Mouse (Mus musculus): ENCODE results near the gene S100a16.

GRCm38 (mm10) chr3:90576351-90577001 lies 39.4 kb downstream of the S100a16 start:
- TF ChIP-seq SRF (IDR thresholded peaks at IDR 0.05; ENCODE audit: control insufficient read depth, insufficient read length, low read depth) (no peak), MAX (IDR thresholded peaks at IDR 0.05; ENCODE audit: low read depth) (no peak), POLR2A (IDR thresholded peaks at IDR 0.05; ENCODE audit: insufficient read length, low read depth) (no peak), TCF3 (IDR thresholded peaks at IDR 0.05; ENCODE audit: insufficient read length, low read depth) (no peak), E2F4 (IDR thresholded peaks at IDR 0.05; ENCODE audit: insufficient read depth) (no peak), USF1 (IDR thresholded peaks at IDR 0.05; ENCODE audit: low read depth) (no peak), MYOG (IDR thresholded peaks at IDR 0.05; ENCODE audit: control insufficient read depth in 1 of 3, insufficient read depth in 1 of 3, insufficient read length in 2 of 3, low read depth in 2 of 3) (no peak), REST (IDR thresholded peaks at IDR 0.05; ENCODE audit: insufficient read depth, insufficient read length) (no peak)

All from myocyte (in vitro differentiated cells).